Mouse (Mus musculus) C2C12 (cell line): Measurements from ENCODE around the gene Zdhhc1.

ENCODE experiments used
- CTCF ChIP-seq: IDR thresholded peaks from one replicate; pipeline ENCODE4 v1.5.1; 2011; ENCODE audit not compliant: control insufficient read depth, insufficient read depth, insufficient read length
- USF1 ChIP-seq: IDR thresholded peaks from one replicate; pipeline ENCODE4 v1.6.1; 2011; ENCODE audit warnings: low read depth, mild to moderate bottlenecking, control low read depth, moderate library complexity

DNA sequence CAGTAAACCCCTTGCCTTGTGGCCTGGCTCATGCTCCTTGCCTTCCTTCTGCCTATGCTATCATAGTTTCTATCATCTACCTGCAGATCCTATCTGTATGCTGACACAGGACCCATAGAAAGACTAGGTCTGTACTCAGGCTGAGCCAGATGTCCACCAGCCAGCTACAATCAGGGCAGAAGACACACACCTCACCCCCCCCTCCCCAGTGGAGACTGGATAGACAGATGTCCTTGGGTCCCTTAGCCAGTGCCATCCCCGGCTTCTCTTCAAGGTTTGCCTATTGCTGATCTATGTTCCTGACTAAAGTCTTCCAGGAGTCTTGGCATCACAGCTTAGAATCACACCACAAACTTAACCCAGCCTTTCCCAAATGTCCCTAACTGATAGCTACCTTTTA lies 31.5 kb upstream of the Zdhhc1 start:
- TF ChIP-seq CTCF (no peak), USF1 (no peak)
